Mouse (Mus musculus) lung, embryonic 15.5 days (tissue): ENCODE results near the gene Zfp472. TPM values are rescaled to one million over a fixed set of nuclear protein-coding genes. Genes with fewer than 3 reads are reported as not detected.

ENCODE experiments used
- ATAC-seq: fragments of 200-750 bp; cut with Nextera tagmentation; 2 replicates; pipeline ENCODE4 v1.8.0; 2017; ENCODE audit warnings: moderate number of reproducible peaks, borderline replicate concordance; ENCODE audit not compliant: low FRiP score, low TSS enrichment; ENCODE audit errors: extremely low read depth
- H3K27ac ChIP-seq: fragments of 300-500 bp; sonication (generic); 2 replicates; pipeline ENCODE4 v1.5.1; 2015; ENCODE audit warnings: moderate library complexity, mild to moderate bottlenecking, inconsistent platforms
- H3K27me3 ChIP-seq: fragments of 300-500 bp; sonication (generic); 2 replicates; pipeline ENCODE4 v1.6.1; 2015; ENCODE audit warnings: inconsistent platforms
- H3K36me3 ChIP-seq: fragments of 300-500 bp; sonication (generic); 2 replicates; pipeline ENCODE4 v1.6.1; 2015; ENCODE audit warnings: inconsistent platforms
- H3K4me1 ChIP-seq: fragments of 300-500 bp; sonication (generic); 2 replicates; pipeline ENCODE4 v1.6.1; 2015; ENCODE audit warnings: inconsistent platforms
- H3K4me2 ChIP-seq: fragments of 300-500 bp; sonication (generic); 2 replicates; pipeline ENCODE4 v1.6.1; 2015; ENCODE audit warnings: inconsistent platforms, mild to moderate bottlenecking, moderate library complexity
- H3K4me3 ChIP-seq: fragments of 300-500 bp; sonication (generic); 2 replicates; pipeline ENCODE4 v1.5.1; 2015; ENCODE audit warnings: mild to moderate bottlenecking, inconsistent platforms
- H3K9ac ChIP-seq: fragments of 300-500 bp; sonication (generic); 2 replicates; pipeline ENCODE4 v1.6.1; 2015; ENCODE audit warnings: inconsistent platforms
- H3K9me3 ChIP-seq: fragments of 300-500 bp; sonication (generic); 2 replicates; pipeline ENCODE4 v1.6.1; 2016; ENCODE audit warnings: inconsistent platforms
- WGBS: fragments of 180-500 bp; shearing (Covaris S2); methylation state at CpG from one replicate; pipeline ENCODE4 v1.1.7; 2015; 5-methylcytosine and 5-hydroxymethylcytosine counted together
- polyA plus RNA-seq: library from polyadenylated mRNA; unstranded; fragments of >200 nt; fragmentation: Nextera tagmentation; extraction: Ambion mirVana; gene quantifications from 2 replicates; pipeline ENCODE4 v1.2.1, GENCODE M21; 2015

Zfp472 gene
- 10.8 and 12.6 TPM in 2 replicates for polyA plus RNA-seq

- peak within 1 kb of the TSS; percentile 79 for H3K4me2 ChIP-seq
- no peaks in the 10 kb centered on the region for H3K36me3 ChIP-seq
- ATAC-seq, result peak; percentile 99
- peak within 1 kb of the TSS; percentile 65 for H3K9ac ChIP-seq
- H3K4me1 ChIP-seq, result peaks cover 19% of the 10 kb centered on the region
- H3K9me3 ChIP-seq, result no peaks in the 10 kb centered on the region
- H3K27ac ChIP-seq, result peak within 1 kb of the TSS; percentile 85
- peak within 1 kb of the TSS; percentile 60 for H3K4me3 ChIP-seq
- no peaks in the 10 kb centered on the region for H3K27me3 ChIP-seq
- WGBS, result under 1% methylated on average over 33 of the region's 33 CpGs
These were observed at the start of gene Zfp472 for GRCm38 (mm10) chr17:32965623-32966290. Gene Zfp472, plus strand, starts transcription at chr17:32965814.

- no peaks in the 10 kb centered on the region for H3K36me3 ChIP-seq
- no peaks in the 10 kb centered on the region for H3K4me1 ChIP-seq
- WGBS, result 84% methylated on average over 1 of the region's 1 CpGs
- no peaks in the 10 kb centered on the region; the same call in 1 of the 2 replicates for H3K9me3 ChIP-seq
- H3K27ac ChIP-seq, result no peak overlapping the region
- no peak overlapping the region for H3K4me3 ChIP-seq
- ATAC-seq, result no peak
- H3K27me3 ChIP-seq, result no peaks in the 10 kb centered on the region
- H3K9ac ChIP-seq, result no peak overlapping the region
- H3K4me2 ChIP-seq, result no peak overlapping the region
These were observed 49.5 kb upstream of the Zfp472 start for GRCm38 (mm10) chr17:32916075-32916474.

GRCm38 (mm10) chr17:32917131-32917530, 48.5 kb upstream of the Zfp472 start, which contains the start of gene Cyp4f14:
Gene Cyp4f14, minus strand, starts transcription at chr17:32917342.
- no peaks in the 10 kb centered on the region for H3K36me3 ChIP-seq
- no peak within 1 kb of the TSS for H3K4me2 ChIP-seq
- H3K9ac ChIP-seq, result no peak within 1 kb of the TSS
- 46% methylated on average over 2 of the region's 2 CpGs for WGBS
- no peaks in the 10 kb centered on the region; the same call in 1 of the 2 replicates for H3K9me3 ChIP-seq
- H3K27ac ChIP-seq, result no peak within 1 kb of the TSS
- H3K4me1 ChIP-seq, result no peaks in the 10 kb centered on the region
- no peak for ATAC-seq
- H3K4me3 ChIP-seq, result no peak within 1 kb of the TSS
- H3K27me3 ChIP-seq, result no peaks in the 10 kb centered on the region

- Histone ChIP-seq H3K9ac (no peak overlapping the region), H3K36me3 (no peaks in the 10 kb centered on the region), H3K4me3 (no peak overlapping the region), H3K4me1 (no peaks in the 10 kb centered on the region), H3K27me3 (no peaks in the 10 kb centered on the region), H3K27ac (no peak overlapping the region), H3K4me2 (no peak overlapping the region), H3K9me3 (no peaks in the 10 kb centered on the region; the same call in 1 of the 2 replicates)
- no peak for ATAC-seq
- 74% methylated on average over 2 of the region's 2 CpGs for WGBS
These were observed 46.5 kb upstream of the Zfp472 start for GRCm38 (mm10) chr17:32919123-32919522.

GRCm38 (mm10) chr17:32923681-32924080, 41.9 kb upstream of the Zfp472 start:
- Histone ChIP-seq H3K27me3 (no peaks in the 10 kb centered on the region), H3K9ac (no peak overlapping the region), H3K4me3 (no peak overlapping the region), H3K27ac (no peak overlapping the region), H3K9me3 (no peaks in the 10 kb centered on the region; the same call in 1 of the 2 replicates), H3K4me1 (0 out of 2 replicates have a peak, but pooled peaks cover 3% of the 10 kb centered on the region), H3K4me2 (no peak overlapping the region), H3K36me3 (no peaks in the 10 kb centered on the region)
- 96% methylated on average over 1 of the region's 1 CpGs for WGBS
- ATAC-seq, result no peak

GRCm38 (mm10) chr17:32924658-32925312, 40.8 kb upstream of the Zfp472 start:
- WGBS, result 13% methylated on average over 32 of the region's 32 CpGs
- Histone ChIP-seq H3K4me3 (peak overlapping the region; percentile 52), H3K27me3 (no peaks in the 10 kb centered on the region), H3K9ac (peak overlapping the region; percentile 54), H3K27ac (no peak overlapping the region), H3K36me3 (no peaks in the 10 kb centered on the region), H3K9me3 (no peaks in the 10 kb centered on the region; the same call in 1 of the 2 replicates), H3K4me1 (0 out of 2 replicates have a peak, but pooled peaks cover 3% of the 10 kb centered on the region), H3K4me2 (peak overlapping the region; percentile 93)
- peak; percentile 84 for ATAC-seq

GRCm38 (mm10) chr17:32927803-32928202, 37.8 kb upstream of the Zfp472 start:
- WGBS, result 74% methylated on average over 5 of the region's 5 CpGs
- no peak overlapping the region for H3K4me3 ChIP-seq
- no peak overlapping the region for H3K4me2 ChIP-seq
- 0 out of 2 replicates have a peak, but pooled peaks cover 3% of the 10 kb centered on the region for H3K4me1 ChIP-seq
- ATAC-seq, result no peak
- no peaks in the 10 kb centered on the region for H3K36me3 ChIP-seq
- no peaks in the 10 kb centered on the region for H3K9me3 ChIP-seq
- H3K27me3 ChIP-seq, result no peaks in the 10 kb centered on the region
- H3K27ac ChIP-seq, result no peak overlapping the region
- no peak overlapping the region for H3K9ac ChIP-seq

- no peak for ATAC-seq
- Histone ChIP-seq H3K4me2 (no peak overlapping the region), H3K27me3 (no peaks in the 10 kb centered on the region), H3K27ac (no peak overlapping the region), H3K4me3 (no peak overlapping the region), H3K9ac (no peak overlapping the region), H3K9me3 (no peaks in the 10 kb centered on the region), H3K4me1 (no peaks in the 10 kb centered on the region), H3K36me3 (no peaks in the 10 kb centered on the region)
- WGBS, result 73% methylated on average over 4 of the region's 4 CpGs
These were observed 25.8 kb upstream of the Zfp472 start for GRCm38 (mm10) chr17:32939831-32940230.

- H3K36me3 ChIP-seq, result no peaks in the 10 kb centered on the region
These were observed 22.0 kb upstream of the Zfp472 start for GRCm38 (mm10) chr17:32943661-32944060.

GRCm38 (mm10) chr17:32944402-32945035, 21.1 kb upstream of the Zfp472 start:
- H3K4me3 ChIP-seq, result no peak overlapping the region
- peaks cover 16% of the 10 kb centered on the region for H3K4me1 ChIP-seq
- H3K27me3 ChIP-seq, result no peaks in the 10 kb centered on the region
- H3K36me3 ChIP-seq, result no peaks in the 10 kb centered on the region
- no peak overlapping the region for H3K4me2 ChIP-seq
- H3K27ac ChIP-seq, result no peak overlapping the region
- no peak for ATAC-seq
- H3K9ac ChIP-seq, result no peak overlapping the region
- no peaks in the 10 kb centered on the region for H3K9me3 ChIP-seq
- WGBS, result 65% methylated on average over 3 of the region's 3 CpGs

More at GRCm38 (mm10) chr17:32943661-32944060, 22.0 kb upstream of the Zfp472 start:
- Histone ChIP-seq H3K27me3 (no peaks in the 10 kb centered on the region), H3K27ac (no peak overlapping the region), H3K4me3 (no peak overlapping the region), H3K9ac (no peak overlapping the region), H3K4me1 (peaks cover 16% of the 10 kb centered on the region), H3K9me3 (no peaks in the 10 kb centered on the region), H3K4me2 (no peak overlapping the region)
- ATAC-seq, result no peak
- 88% methylated on average over 3 of the region's 3 CpGs for WGBS

GRCm38 (mm10) chr17:32946716-32947115, 18.9 kb upstream of the Zfp472 start:
- peaks cover 16% of the 10 kb centered on the region for H3K4me1 ChIP-seq
- peak overlapping the region; percentile 90 for H3K4me2 ChIP-seq
- peak overlapping the region; percentile 70 for H3K9ac ChIP-seq
- 45% methylated on average over 9 of the region's 9 CpGs for WGBS
- ATAC-seq, result no peak
- no peaks in the 10 kb centered on the region for H3K9me3 ChIP-seq
- H3K27me3 ChIP-seq, result no peaks in the 10 kb centered on the region
- peak overlapping the region; percentile 82 for H3K27ac ChIP-seq
- peak overlapping the region; percentile 70 for H3K4me3 ChIP-seq
- no peaks in the 10 kb centered on the region for H3K36me3 ChIP-seq
